ENCODE assay signal across 29 mouse cellular contexts in genomic region chr3:87568681-87569080, GRCm38 (mm10).
"Had no signal": no experiment of that assay in that cellular context is flagged by ENCODE, and none has a peak within 500 bp of the region (broad histone marks: within the 10 kb centered on the region; RNA-seq: fewer than 3 reads in every experiment).

No protein-coding gene starts in this region.

- H3K36me3 ChIP-seq: heart, embryonic 12.5 days; heart, embryonic 13.5 days; heart, embryonic 15.5 days; hindbrain, embryonic 10.5 days; hindbrain, embryonic 12.5 days; hindbrain, embryonic 13.5 days; hindbrain, embryonic 15.5 days; intestine, embryonic 15.5 days; kidney, embryonic 15.5 days had no signal

- DNase-seq: heart, postnatal 14 days; heart, postnatal 36 days; heart, postnatal 4 days; kidney, adult 11 months; kidney, adult 18-20 months; kidney, adult 2 months; kidney, adult 8-10 months; kidney, adult 9 months; kidney, postnatal 10 days; kidney, postnatal 14 days; kidney, postnatal 25 days; kidney, postnatal 36 days; kidney, postnatal 4 days; layer of hippocampus, adult 9-11 months; layer of hippocampus, postnatal 36 days had no signal

- H3K27ac ChIP-seq: heart, embryonic 13.5 days; heart, embryonic 15.5 days; hindbrain, embryonic 10.5 days; hindbrain, embryonic 12.5 days; hindbrain, embryonic 13.5 days; hindbrain, embryonic 14.5 days; hindbrain, embryonic 15.5 days; hindbrain, postnatal 0 days; intestine, embryonic 15.5 days; kidney, embryonic 15.5 days; kidney, postnatal 0 days; layer of hippocampus, adult 2 months; left cerebral cortex, adult 2 months had no signal

- H3K27me3 ChIP-seq: heart, embryonic 13.5 days; heart, embryonic 15.5 days; hindbrain, embryonic 12.5 days; hindbrain, embryonic 13.5 days; hindbrain, embryonic 15.5 days; intestine, embryonic 15.5 days; kidney, embryonic 15.5 days had no signal

- H3K4me3 ChIP-seq: heart, embryonic 12.5 days; heart, embryonic 13.5 days; heart, embryonic 15.5 days; hindbrain, embryonic 10.5 days; hindbrain, embryonic 12.5 days; hindbrain, embryonic 13.5 days; hindbrain, embryonic 15.5 days; intestine, embryonic 15.5 days; kidney, embryonic 15.5 days; layer of hippocampus, adult 2 months; left cerebral cortex, adult 2 months had no signal

- H3K9me3 ChIP-seq: heart, embryonic 12.5 days; heart, embryonic 13.5 days; heart, embryonic 15.5 days; hindbrain, embryonic 10.5 days; hindbrain, embryonic 12.5 days; hindbrain, embryonic 13.5 days; hindbrain, embryonic 15.5 days; intestine, embryonic 15.5 days; kidney, embryonic 15.5 days had no signal
